Mouse (Mus musculus) neural tube, embryonic 15.5 days (tissue): Measurements from ENCODE around the gene Slc38a3. TPM values are rescaled to one million over a fixed set of nuclear protein-coding genes. Genes with fewer than 3 reads are reported as not detected.

Experiments
- polyA plus RNA-seq: library from polyadenylated mRNA; unstranded; fragments of >200 nt; fragmentation: Nextera tagmentation; extraction: Ambion mirVana; gene quantifications from 2 replicates; pipeline ENCODE4 v1.2.1, GENCODE M21; 2015

The Slc38a3 gene
- polyA plus RNA-seq, 1 experiment from 2014 or later: 35.4 TPM

Other genes starting within 250 kb of the Slc38a3 start
- gene Tmem115, start 135.6 kb downstream of the Slc38a3 start, polyA plus RNA-seq: 45.7 and 46.1 TPM in 2 replicates
- 46.9 and 53.9 TPM in 2 replicates for gene Cyb561d2, start 127.3 kb downstream of the Slc38a3 start, polyA plus RNA-seq
- gene Nprl2, start 127.3 kb downstream of the Slc38a3 start, polyA plus RNA-seq: 67.5 and 77.9 TPM in 2 replicates
- 1.6 and 2.6 TPM in 2 replicates for gene Zmynd10, start 122.2 kb downstream of the Slc38a3 start, polyA plus RNA-seq
- gene Rassf1, start 118.0 kb downstream of the Slc38a3 start, polyA plus RNA-seq: 41.2 and 46.1 TPM in 2 replicates
- 112 and 125 TPM in 2 replicates for gene Tusc2, start 106.3 kb downstream of the Slc38a3 start, polyA plus RNA-seq
- 56.0 and 57.3 TPM in 2 replicates for gene Hyal2, start 101.6 kb downstream of the Slc38a3 start, polyA plus RNA-seq
- gene Hyal1, start 92.6 kb downstream of the Slc38a3 start, polyA plus RNA-seq: 8.5 and 11.0 TPM in 2 replicates
- gene Naa80, start 90.6 kb downstream of the Slc38a3 start, polyA plus RNA-seq: 16.9 and 19.7 TPM in 2 replicates
- 2.0 and 2.2 TPM in 2 replicates for gene Hyal3, start 88.7 kb downstream of the Slc38a3 start, polyA plus RNA-seq
- 14.4 and 25.2 TPM in 2 replicates for gene Ifrd2, start 81.9 kb downstream of the Slc38a3 start, polyA plus RNA-seq
- 6.6 and 9.7 TPM in 2 replicates for gene Sema3b, start 60.3 kb downstream of the Slc38a3 start, polyA plus RNA-seq
- 262 and 325 TPM in 2 replicates for gene Gnai2, start 34.2 kb downstream of the Slc38a3 start, polyA plus RNA-seq
- 2.5 and 2.9 TPM in 2 replicates for gene Gnat1, start 10.2 kb upstream of the Slc38a3 start, polyA plus RNA-seq
- 10.2 and 12.5 TPM in 2 replicates for gene Sema3f, start 40.9 kb upstream of the Slc38a3 start, polyA plus RNA-seq
- 229 and 230 TPM in 2 replicates for gene Rbm5, start 101.5 kb upstream of the Slc38a3 start, polyA plus RNA-seq
- 85.4 and 86.3 TPM in 2 replicates for gene Rbm6, start 203.7 kb upstream of the Slc38a3 start, polyA plus RNA-seq
- 23.0 and 23.3 TPM in 2 replicates for gene Mon1a, start 218.6 kb upstream of the Slc38a3 start, polyA plus RNA-seq
- gene Mst1r, start 237.3 kb upstream of the Slc38a3 start, polyA plus RNA-seq: 3.4 and 4.3 TPM in 2 replicates